Mouse (Mus musculus) kidney, embryonic 14.5 days (tissue): ENCODE results near the gene Cd34. TPM values are rescaled to one million over a fixed set of nuclear protein-coding genes. Genes with fewer than 3 reads are reported as not detected.

Experiments
- ATAC-seq: fragments of 200-750 bp; cut with Nextera tagmentation; 2 replicates; pipeline ENCODE4 v1.8.0; 2017; ENCODE audit warnings: moderate number of reproducible peaks, mild to moderate bottlenecking, moderate TSS enrichment, moderate library complexity; ENCODE audit not compliant: low FRiP score, low TSS enrichment
- H3K27ac ChIP-seq: fragments of 300-500 bp; sonication (generic); 2 replicates; pipeline ENCODE4 v1.5.1; 2014; ENCODE audit warnings: low read depth, mild to moderate bottlenecking, low read length, moderate library complexity, mixed read lengths
- H3K27me3 ChIP-seq: fragments of 300-500 bp; sonication (generic); 2 replicates; pipeline ENCODE4 v1.6.1; 2014; ENCODE audit warnings: mild to moderate bottlenecking, low read length; ENCODE audit not compliant: control insufficient read depth, insufficient read depth
- H3K36me3 ChIP-seq: fragments of 300-500 bp; sonication (generic); 2 replicates; pipeline ENCODE4 v1.6.1; 2014; ENCODE audit warnings: low read length, mixed read lengths; ENCODE audit not compliant: control insufficient read depth, insufficient read depth
- H3K4me1 ChIP-seq: fragments of 300-500 bp; sonication (generic); 2 replicates; pipeline ENCODE4 v1.6.1; 2014; ENCODE audit warnings: low read length, mixed read lengths; ENCODE audit not compliant: control insufficient read depth, insufficient read depth
- H3K4me2 ChIP-seq: fragments of 300-500 bp; sonication (generic); replicated peaks from 2 replicates; pipeline ENCODE4 v1.6.1; 2014; ENCODE audit warnings: low read depth, mild to moderate bottlenecking, low read length
- H3K4me3 ChIP-seq: fragments of 300-500 bp; sonication (generic); 2 replicates; pipeline ENCODE4 v1.5.1; 2014; ENCODE audit warnings: mild to moderate bottlenecking, low read length
- H3K9ac ChIP-seq: fragments of 300-500 bp; sonication (generic); 2 replicates; pipeline ENCODE4 v1.6.1; 2014; ENCODE audit warnings: low read depth, mild to moderate bottlenecking, low read length, moderate library complexity
- H3K9me3 ChIP-seq: fragments of 300-500 bp; sonication (generic); 2 replicates; pipeline ENCODE4 v1.6.1; 2016; ENCODE audit warnings: low read length; ENCODE audit not compliant: control insufficient read depth
- WGBS: fragments of 180-500 bp; shearing (Covaris S2); extraction: QIAGEN DNeasy Blood & Tissue Kit; methylation state at CpG from one replicate; pipeline ENCODE4 v1.1.7; 2014; 5-methylcytosine and 5-hydroxymethylcytosine counted together
- polyA plus RNA-seq: library from polyadenylated mRNA; unstranded; fragments of >200 nt; fragmentation: Nextera tagmentation; extraction: Ambion mirVana; gene quantifications from 2 replicates; pipeline ENCODE4 v1.2.1, GENCODE M21; 2014

The Cd34 gene
- polyA plus RNA-seq, 1 experiment from 2014 or later = 90.2 TPM

DNA sequence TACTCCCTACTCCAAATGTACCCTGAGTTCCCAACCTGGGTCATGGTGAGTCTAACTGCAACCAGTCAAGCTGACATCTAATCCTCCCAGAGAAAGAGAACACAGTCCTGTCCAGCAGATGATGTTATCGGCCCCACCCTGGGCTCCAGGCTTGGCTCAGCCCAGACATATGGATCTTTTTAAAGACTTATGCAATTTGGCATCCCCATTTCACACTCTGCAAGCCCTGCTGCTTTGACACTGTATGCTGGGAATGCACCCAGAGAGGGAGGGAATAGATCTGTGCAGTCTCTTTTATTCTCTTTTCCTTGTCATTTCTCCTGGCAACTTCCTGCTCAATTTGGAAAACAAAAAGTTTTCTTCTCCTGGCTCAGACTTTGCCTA, 8.7 kb upstream of the Cd34 start:
- H3K27me3 ChIP-seq = no peaks in the 10 kb centered on the region
- no peak for ATAC-seq
- H3K9ac ChIP-seq = no peak overlapping the region
- no peaks in the 10 kb centered on the region for H3K36me3 ChIP-seq
- H3K4me2 ChIP-seq = no peak overlapping the region
- H3K9me3 ChIP-seq = no peaks in the 10 kb centered on the region
- H3K4me1 ChIP-seq = no peaks in the 10 kb centered on the region
- no peak overlapping the region for H3K27ac ChIP-seq
- no peak overlapping the region for H3K4me3 ChIP-seq
- WGBS = 61% methylated on average over 1 of the region's 1 CpGs

DNA sequence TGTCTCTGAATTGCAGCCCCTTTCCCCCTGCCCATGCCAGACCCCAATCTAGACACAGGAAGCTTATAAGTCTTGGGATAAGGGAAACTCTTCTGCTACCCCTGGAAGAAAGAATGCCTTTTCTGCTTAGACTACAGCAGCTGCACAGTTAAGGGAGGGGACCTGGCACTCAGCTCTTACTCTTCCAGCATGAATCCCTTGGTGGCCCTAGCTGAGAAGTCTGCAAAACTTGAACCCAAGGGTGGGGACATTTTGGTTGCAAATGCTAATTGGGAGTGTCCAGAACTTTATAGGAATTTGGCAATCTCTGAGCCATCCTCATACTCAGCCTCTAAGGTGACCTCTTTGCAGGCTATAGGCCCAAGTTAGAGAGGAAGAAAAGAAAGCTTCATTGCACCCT, 7.9 kb upstream of the Cd34 start:
- H3K9ac ChIP-seq = no peak overlapping the region
- ATAC-seq = no peak
- H3K9me3 ChIP-seq = no peaks in the 10 kb centered on the region
- no peaks in the 10 kb centered on the region for H3K4me1 ChIP-seq
- H3K4me3 ChIP-seq = no peak overlapping the region
- H3K27me3 ChIP-seq = no peaks in the 10 kb centered on the region
- no peak overlapping the region for H3K27ac ChIP-seq
- no peaks in the 10 kb centered on the region for H3K36me3 ChIP-seq
- H3K4me2 ChIP-seq = no peak overlapping the region

DNA sequence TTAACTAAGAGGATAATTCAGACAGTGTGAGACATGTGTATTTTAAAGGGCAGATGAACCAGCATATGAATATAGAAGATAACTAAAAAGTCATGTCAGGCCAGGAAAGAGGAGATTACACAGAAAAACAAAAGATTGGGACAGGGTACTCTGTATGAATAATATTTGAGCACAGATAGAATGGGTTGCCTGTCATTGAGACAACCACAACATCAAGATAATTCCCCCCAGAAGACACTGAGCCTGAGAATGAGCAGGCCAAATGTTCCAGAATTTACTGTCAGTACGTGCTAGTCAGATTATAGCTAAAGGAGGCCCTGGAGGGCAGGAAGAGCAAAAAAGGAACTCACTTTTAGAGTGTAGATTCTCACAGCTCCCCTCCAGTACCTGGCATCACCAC, 3.3 kb upstream of the Cd34 start:
- peaks cover 8% of the 10 kb centered on the region; the same call in 1 of the 2 replicates for H3K27me3 ChIP-seq
- no peak overlapping the region for H3K9ac ChIP-seq
- no peaks in the 10 kb centered on the region for H3K36me3 ChIP-seq
- ATAC-seq = no peak
- WGBS = 37% methylated on average over 1 of the region's 1 CpGs
- H3K4me1 ChIP-seq = no peaks in the 10 kb centered on the region
- H3K9me3 ChIP-seq = no peaks in the 10 kb centered on the region
- H3K4me3 ChIP-seq = no peak overlapping the region
- H3K27ac ChIP-seq = no peak overlapping the region
- H3K4me2 ChIP-seq = no peak overlapping the region

DNA sequence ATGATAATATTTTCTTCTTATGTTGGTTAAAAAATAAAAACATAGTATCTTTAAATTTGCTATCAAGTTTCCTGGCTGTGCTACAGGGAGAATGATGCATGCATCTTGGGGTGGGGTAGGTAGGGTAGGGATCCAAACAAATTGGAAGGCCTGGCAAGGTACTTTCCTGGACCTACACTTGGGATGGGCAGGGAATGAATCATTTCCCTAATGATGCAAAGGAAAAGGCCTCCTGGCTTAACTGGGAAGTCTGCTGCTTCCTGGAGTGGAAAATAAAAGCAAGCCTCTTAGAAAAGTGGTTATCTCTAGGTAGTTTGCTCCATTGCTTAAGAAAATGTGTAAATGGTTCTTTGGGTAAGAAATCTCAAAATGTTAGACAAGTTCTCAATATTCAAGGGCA, 2.9 kb downstream of the Cd34 start:
- no peak overlapping the region for H3K27ac ChIP-seq
- peaks cover 8% of the 10 kb centered on the region; the same call in 1 of the 2 replicates for H3K27me3 ChIP-seq
- no peaks in the 10 kb centered on the region for H3K36me3 ChIP-seq
- no peak overlapping the region for H3K9ac ChIP-seq
- no peaks in the 10 kb centered on the region for H3K4me1 ChIP-seq
- H3K4me3 ChIP-seq = no peak overlapping the region
- ATAC-seq = no peak
- H3K9me3 ChIP-seq = no peaks in the 10 kb centered on the region
- no peak overlapping the region; the same call in 1 of the 2 replicates for H3K4me2 ChIP-seq

DNA sequence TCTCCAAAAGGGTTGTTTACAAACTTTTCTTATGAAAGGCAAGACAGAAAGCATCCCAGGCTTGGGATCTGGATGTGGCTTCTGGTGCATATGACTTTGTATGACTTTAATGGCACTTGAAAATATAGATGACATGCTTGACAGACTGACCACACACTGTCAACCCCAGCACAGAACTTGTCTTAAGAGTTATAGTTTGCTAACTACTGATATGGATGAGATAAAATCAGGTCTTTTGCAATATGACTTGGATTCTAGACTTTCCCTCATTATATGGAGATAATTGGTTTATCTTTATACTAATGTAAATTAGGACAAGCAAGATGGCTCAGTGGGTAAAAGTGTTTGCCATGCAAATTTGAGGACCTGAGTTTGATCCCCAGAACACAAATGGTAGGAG, 4.3 kb downstream of the Cd34 start:
- Histone ChIP-seq H3K4me2 (no peak overlapping the region), H3K36me3 (no peaks in the 10 kb centered on the region), H3K9me3 (no peaks in the 10 kb centered on the region), H3K27me3 (peaks cover 8% of the 10 kb centered on the region; the same call in 1 of the 2 replicates), H3K4me1 (no peaks in the 10 kb centered on the region), H3K4me3 (no peak overlapping the region), H3K27ac (no peak overlapping the region), H3K9ac (no peak overlapping the region; the same call in 1 of the 2 replicates)
- ATAC-seq = no peak

DNA sequence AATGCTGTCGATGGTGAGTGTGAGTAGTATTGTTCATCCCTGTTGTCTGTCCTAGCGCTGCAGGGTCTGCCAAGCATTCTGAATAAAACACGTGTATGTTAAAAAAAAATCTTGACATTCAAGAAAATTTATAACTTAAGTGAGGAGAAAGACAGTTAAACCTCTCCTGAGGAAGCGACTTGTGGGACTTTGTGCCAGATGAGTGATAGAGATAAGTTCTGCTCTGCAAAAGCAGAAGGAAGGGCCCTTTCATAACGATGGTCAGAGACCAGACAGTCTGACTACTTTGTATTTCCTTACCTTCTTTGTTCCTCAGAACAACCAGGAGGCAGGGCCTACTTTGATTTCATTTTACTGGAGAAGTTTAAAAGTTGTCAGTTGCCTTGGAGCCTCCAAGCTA, 4.9 kb downstream of the Cd34 start:
- Histone ChIP-seq H3K4me2 (no peak overlapping the region), H3K4me1 (no peaks in the 10 kb centered on the region), H3K27me3 (peaks cover 8% of the 10 kb centered on the region; the same call in 1 of the 2 replicates), H3K4me3 (no peak overlapping the region), H3K9ac (no peak overlapping the region), H3K27ac (no peak overlapping the region), H3K36me3 (no peaks in the 10 kb centered on the region), H3K9me3 (no peaks in the 10 kb centered on the region)
- WGBS = 64% methylated on average over 5 of the region's 5 CpGs
- no peak for ATAC-seq

DNA sequence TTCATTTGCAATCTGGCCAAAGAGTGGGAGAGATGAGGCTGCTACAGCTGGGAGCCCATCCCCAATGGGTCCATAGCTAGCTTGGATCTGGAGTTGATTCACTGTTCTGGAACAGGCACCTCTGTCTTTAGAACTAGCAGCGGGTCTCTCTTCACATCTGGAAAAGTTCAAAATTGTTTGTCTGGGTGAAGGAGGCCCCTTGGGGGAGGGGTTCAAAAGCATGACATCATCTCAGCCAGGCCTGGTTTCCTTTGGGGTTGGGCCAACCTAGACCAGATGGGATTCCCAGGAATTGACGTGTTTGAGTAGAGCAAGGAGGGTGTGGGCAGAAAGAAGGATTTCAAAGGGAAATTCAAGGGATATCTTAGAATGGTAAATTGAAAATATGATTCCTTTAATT, 6.8 kb downstream of the Cd34 start:
- no peak overlapping the region for H3K9ac ChIP-seq
- ATAC-seq = no peak
- WGBS = 37% methylated on average over 2 of the region's 2 CpGs
- H3K4me1 ChIP-seq = no peaks in the 10 kb centered on the region
- no peaks in the 10 kb centered on the region for H3K36me3 ChIP-seq
- no peak overlapping the region for H3K27ac ChIP-seq
- H3K9me3 ChIP-seq = no peaks in the 10 kb centered on the region
- no peak overlapping the region for H3K4me2 ChIP-seq
- H3K27me3 ChIP-seq = no peaks in the 10 kb centered on the region
- H3K4me3 ChIP-seq = no peak overlapping the region

DNA sequence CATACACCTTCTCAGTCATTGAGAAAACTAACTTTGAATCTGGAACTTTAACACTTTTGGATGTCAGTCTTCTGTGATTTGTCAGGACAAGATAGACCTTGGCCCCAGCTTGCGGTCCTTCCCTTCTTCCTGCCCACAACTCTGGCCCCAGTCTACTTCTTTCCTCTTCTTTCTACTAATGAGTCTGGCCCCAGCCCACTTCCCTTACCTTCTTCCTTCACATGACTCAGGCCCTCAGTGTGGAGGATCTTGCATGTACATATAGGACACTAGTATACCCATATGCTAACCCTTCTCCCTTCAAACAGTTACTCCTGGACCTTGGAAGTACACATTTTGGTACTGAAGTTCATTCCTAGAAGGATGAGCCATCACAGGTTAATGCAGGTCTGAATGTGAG, 7.8 kb downstream of the Cd34 start:
- Histone ChIP-seq H3K4me1 (no peaks in the 10 kb centered on the region), H3K27me3 (no peaks in the 10 kb centered on the region), H3K9me3 (no peaks in the 10 kb centered on the region), H3K4me3 (no peak overlapping the region), H3K36me3 (no peaks in the 10 kb centered on the region), H3K9ac (no peak overlapping the region), H3K27ac (no peak overlapping the region), H3K4me2 (no peak overlapping the region)
- 90% methylated on average over 1 of the region's 1 CpGs for WGBS
- no peak for ATAC-seq

DNA sequence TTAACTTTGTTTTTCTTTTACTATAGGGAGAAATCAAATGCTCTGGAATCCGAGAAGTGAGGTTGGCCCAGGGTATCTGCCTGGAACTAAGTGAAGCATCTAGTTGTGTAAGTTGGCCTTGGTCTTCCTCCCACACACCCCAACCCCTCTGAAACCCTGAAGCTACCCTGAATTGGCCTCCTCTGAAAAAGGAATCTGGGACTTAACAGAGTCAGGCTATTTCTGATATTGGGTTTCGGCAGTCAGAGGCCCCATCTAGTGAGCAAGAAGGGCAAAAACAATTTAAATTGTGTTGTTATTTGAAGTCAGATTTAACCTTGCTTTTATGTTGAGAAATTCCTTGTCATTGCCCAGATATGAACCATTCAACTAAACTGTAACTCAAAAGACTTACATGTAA, 12.3 kb downstream of the Cd34 start:
- no peak overlapping the region for H3K9ac ChIP-seq
- H3K27me3 ChIP-seq = no peaks in the 10 kb centered on the region
- WGBS = 32% methylated on average over 2 of the region's 2 CpGs
- no peak overlapping the region for H3K4me3 ChIP-seq
- no peak overlapping the region for H3K27ac ChIP-seq
- ATAC-seq = no peak
- H3K9me3 ChIP-seq = no peaks in the 10 kb centered on the region
- no peaks in the 10 kb centered on the region for H3K36me3 ChIP-seq
- no peaks in the 10 kb centered on the region for H3K4me1 ChIP-seq
- no peak overlapping the region for H3K4me2 ChIP-seq

DNA sequence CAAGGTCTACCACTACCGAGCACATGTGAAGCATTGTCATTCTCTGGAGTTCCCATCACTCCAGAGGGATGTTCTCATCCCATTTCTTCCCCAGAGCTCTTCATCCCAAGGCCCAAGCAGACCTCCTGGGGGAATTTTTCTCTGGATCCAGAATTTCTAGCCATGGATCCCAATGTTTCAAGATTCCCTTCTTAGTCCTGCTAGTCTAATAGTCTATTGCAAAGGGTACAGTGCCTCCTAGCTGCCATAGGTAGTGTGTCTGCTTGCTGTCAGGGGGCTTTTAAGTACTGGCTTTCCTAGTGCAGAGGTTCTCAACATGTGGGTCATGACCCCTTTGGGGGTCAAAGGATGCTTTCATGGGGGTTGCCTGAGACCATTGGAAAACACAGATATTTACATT, 14.3 kb downstream of the Cd34 start:
- ATAC-seq = no peak
- Histone ChIP-seq H3K9me3 (no peaks in the 10 kb centered on the region), H3K27me3 (no peaks in the 10 kb centered on the region), H3K4me2 (no peak overlapping the region), H3K4me3 (no peak overlapping the region), H3K9ac (no peak overlapping the region), H3K27ac (no peak overlapping the region), H3K36me3 (no peaks in the 10 kb centered on the region), H3K4me1 (no peaks in the 10 kb centered on the region)
- WGBS = 90% methylated on average over 1 of the region's 1 CpGs
